Mouse (Mus musculus): ENCODE measurements at regions not wholly inside any gene's neighbourhood (a gene's known extent, or its start where the extent isn't known, plus 50 kb on each side); places are given as distances from the start of the nearest gene placed in this dataset.

- Histone ChIP-seq H3K4me2 (ENCODE audit: low read depth) (no peak overlapping the region), H3K4me3 (ENCODE audit: insufficient read depth in 1 of 2, low read depth in 2 of 2, low read length in 2 of 2) (no peak overlapping the region), H3K36me3 (replicated peaks; ENCODE audit: control insufficient read depth, insufficient read depth, low read depth) (no peaks in the 10 kb centered on the region), H3K4me1 (replicated peaks; ENCODE audit: control insufficient read depth in 2 of 2, insufficient read depth in 2 of 2, low read length in 1 of 2) (0 out of 4 replicates have a peak, but pooled peaks cover 0 to 3% of the 10 kb centered on the region in 2 experiments), H3K27ac (no peak overlapping the region), H3K9ac (replicated peaks) (no peak overlapping the region), H3K9me3 (ENCODE audit: control insufficient read depth, low read length) (no peaks in the 10 kb centered on the region; the same call in 1 of the 2 replicates), H3K27me3 (ENCODE audit: control insufficient read depth, insufficient read depth, low read length) (no peaks in the 10 kb centered on the region)
- TF ChIP-seq CTCF (IDR thresholded peaks at IDR 0.05; ENCODE audit: low read depth) (no peak), EP300 (IDR thresholded peaks at IDR 0.05; ENCODE audit: low read depth) (no peak)
- DNase-seq (ENCODE audit: low read depth in 3 of 3, low spot score in 3 of 3) (no peak), ATAC-seq (ENCODE audit: insufficient read depth) (no peak)
- 77% methylated on average over 9 of the region's 9 CpGs for WGBS (ENCODE audit: insufficient replicate concordance)
Observed at GRCm38 (mm10) chr4:142900792-142901191, 312.0 kb downstream of the Prdm2 start.

GRCm38 (mm10) chr4:142898994-142899393 is 313.8 kb downstream of the Prdm2 start:
- no peak for TF ChIP-seq EP300 (IDR thresholded peaks at IDR 0.05; ENCODE audit: low read depth)
- TF ChIP-seq CTCF (IDR thresholded peaks at IDR 0.05; ENCODE audit: low read depth) = no peak
- Histone ChIP-seq H3K4me2 (ENCODE audit: low read depth) (no peak overlapping the region), H3K9ac (replicated peaks) (no peak overlapping the region), H3K4me3 (ENCODE audit: insufficient read depth in 1 of 2, low read depth in 2 of 2, low read length in 2 of 2) (no peak overlapping the region), H3K27me3 (ENCODE audit: control insufficient read depth, insufficient read depth, low read length) (no peaks in the 10 kb centered on the region), H3K36me3 (replicated peaks; ENCODE audit: control insufficient read depth, insufficient read depth, low read depth) (no peaks in the 10 kb centered on the region), H3K9me3 (ENCODE audit: control insufficient read depth, low read length) (no peaks in the 10 kb centered on the region; the same call in 1 of the 2 replicates), H3K4me1 (replicated peaks; ENCODE audit: control insufficient read depth in 2 of 2, insufficient read depth in 2 of 2, low read length in 1 of 2) (0 out of 4 replicates have a peak, but pooled peaks cover 0 to 3% of the 10 kb centered on the region in 2 experiments), H3K27ac (no peak overlapping the region)
- WGBS (ENCODE audit: insufficient replicate concordance) = 31% methylated on average over 1 of the region's 1 CpGs
- ATAC-seq (ENCODE audit: insufficient read depth) (peak; percentile 70), DNase-seq (ENCODE audit: low read depth in 3 of 3, low spot score in 3 of 3) (peak; percentile 3 to 17 (median 16))

GRCm38 (mm10) chr4:142890711-142891110 is 322.1 kb downstream of the Prdm2 start:
- DNase-seq (ENCODE audit: low read depth in 3 of 3, low spot score in 3 of 3) (no peak), ATAC-seq (ENCODE audit: insufficient read depth) (no peak)
- no peak for TF ChIP-seq CTCF (IDR thresholded peaks at IDR 0.05; ENCODE audit: low read depth)
- TF ChIP-seq EP300 (IDR thresholded peaks at IDR 0.05; ENCODE audit: low read depth) = no peak
- WGBS (ENCODE audit: insufficient replicate concordance) = 59% methylated on average over 1 of the region's 1 CpGs
- H3K4me1 ChIP-seq (replicated peaks; ENCODE audit: control insufficient read depth in 2 of 2, insufficient read depth in 2 of 2, low read length in 1 of 2) = no peaks in the 10 kb centered on the region
- no peak overlapping the region for H3K9ac ChIP-seq (replicated peaks)
- no peaks in the 10 kb centered on the region for H3K27me3 ChIP-seq (ENCODE audit: control insufficient read depth, insufficient read depth, low read length)
- H3K27ac ChIP-seq = no peak overlapping the region
- H3K36me3 ChIP-seq (replicated peaks; ENCODE audit: control insufficient read depth, insufficient read depth, low read depth) = no peaks in the 10 kb centered on the region
- H3K4me3 ChIP-seq (ENCODE audit: insufficient read depth in 1 of 2, low read depth in 2 of 2, low read length in 2 of 2) = no peak overlapping the region
- no peaks in the 10 kb centered on the region for H3K9me3 ChIP-seq (ENCODE audit: control insufficient read depth, low read length)
- no peak overlapping the region for H3K4me2 ChIP-seq (ENCODE audit: low read depth)

- Histone ChIP-seq H3K9me3 (ENCODE audit: control insufficient read depth, low read length) (no peaks in the 10 kb centered on the region), H3K27ac (no peak overlapping the region), H3K27me3 (ENCODE audit: control insufficient read depth, insufficient read depth, low read length) (no peaks in the 10 kb centered on the region), H3K9ac (replicated peaks) (no peak overlapping the region), H3K4me2 (ENCODE audit: low read depth) (no peak overlapping the region), H3K36me3 (replicated peaks; ENCODE audit: control insufficient read depth, insufficient read depth, low read depth) (no peaks in the 10 kb centered on the region), H3K4me1 (replicated peaks; ENCODE audit: control insufficient read depth in 2 of 2, insufficient read depth in 2 of 2, low read length in 1 of 2) (no peaks in the 10 kb centered on the region), H3K4me3 (ENCODE audit: insufficient read depth in 1 of 2, low read depth in 2 of 2, low read length in 2 of 2) (no peak overlapping the region)
- no peak for TF ChIP-seq EP300 (IDR thresholded peaks at IDR 0.05; ENCODE audit: low read depth)
- no peak for TF ChIP-seq CTCF (IDR thresholded peaks at IDR 0.05; ENCODE audit: low read depth)
- ATAC-seq (ENCODE audit: insufficient read depth) = no peak
- no peak for DNase-seq (ENCODE audit: low read depth in 3 of 3, low spot score in 3 of 3)
- 61% methylated on average over 4 of the region's 4 CpGs for WGBS (ENCODE audit: insufficient replicate concordance)
Observed at GRCm38 (mm10) chr4:142888891-142889290, 323.9 kb downstream of the Prdm2 start.

GRCm38 (mm10) chr4:142887876-142888275 is 324.9 kb downstream of the Prdm2 start:
- H3K27ac ChIP-seq = no peak overlapping the region
- DNase-seq (ENCODE audit: low read depth in 3 of 3, low spot score in 3 of 3) (no peak), ATAC-seq (ENCODE audit: insufficient read depth) (no peak)
- 40% methylated on average over 6 of the region's 6 CpGs for WGBS (ENCODE audit: insufficient replicate concordance)
- H3K36me3 ChIP-seq (replicated peaks; ENCODE audit: control insufficient read depth, insufficient read depth, low read depth) = no peaks in the 10 kb centered on the region
- H3K4me1 ChIP-seq (replicated peaks; ENCODE audit: control insufficient read depth in 2 of 2, insufficient read depth in 2 of 2, low read length in 1 of 2) = no peaks in the 10 kb centered on the region
- H3K9me3 ChIP-seq (ENCODE audit: control insufficient read depth, low read length) = no peaks in the 10 kb centered on the region
- H3K4me3 ChIP-seq (ENCODE audit: insufficient read depth in 1 of 2, low read depth in 2 of 2, low read length in 2 of 2) = no peak overlapping the region
- H3K27me3 ChIP-seq (ENCODE audit: control insufficient read depth, insufficient read depth, low read length) = no peaks in the 10 kb centered on the region
- no peak overlapping the region for H3K4me2 ChIP-seq (ENCODE audit: low read depth)
- H3K9ac ChIP-seq (replicated peaks) = no peak overlapping the region
- TF ChIP-seq EP300 (IDR thresholded peaks at IDR 0.05; ENCODE audit: low read depth) (no peak), CTCF (IDR thresholded peaks at IDR 0.05; ENCODE audit: low read depth) (no peak)

Data from liver, embryonic 14.5 days (tissue).